Mouse (Mus musculus) kidney, embryonic 14.5 days (tissue): ENCODE measurements around the gene 2310033P09Rik. TPM values are rescaled to one million over a fixed set of nuclear protein-coding genes. Genes with fewer than 3 reads are reported as not detected.

Source experiments
- ATAC-seq: fragments of 200-750 bp; cut with Nextera tagmentation; 2 replicates; pipeline ENCODE4 v1.8.0; 2017; ENCODE audit warnings: moderate number of reproducible peaks, mild to moderate bottlenecking, moderate TSS enrichment, moderate library complexity; ENCODE audit not compliant: low FRiP score, low TSS enrichment
- H3K27ac ChIP-seq: fragments of 300-500 bp; sonication (generic); 2 replicates; pipeline ENCODE4 v1.5.1; 2014; ENCODE audit warnings: low read depth, mild to moderate bottlenecking, low read length, moderate library complexity, mixed read lengths
- H3K27me3 ChIP-seq: fragments of 300-500 bp; sonication (generic); 2 replicates; pipeline ENCODE4 v1.6.1; 2014; ENCODE audit warnings: mild to moderate bottlenecking, low read length; ENCODE audit not compliant: control insufficient read depth, insufficient read depth
- H3K36me3 ChIP-seq: fragments of 300-500 bp; sonication (generic); 2 replicates; pipeline ENCODE4 v1.6.1; 2014; ENCODE audit warnings: low read length, mixed read lengths; ENCODE audit not compliant: control insufficient read depth, insufficient read depth
- H3K4me1 ChIP-seq: fragments of 300-500 bp; sonication (generic); 2 replicates; pipeline ENCODE4 v1.6.1; 2014; ENCODE audit warnings: low read length, mixed read lengths; ENCODE audit not compliant: control insufficient read depth, insufficient read depth
- H3K4me2 ChIP-seq: fragments of 300-500 bp; sonication (generic); replicated peaks from 2 replicates; pipeline ENCODE4 v1.6.1; 2014; ENCODE audit warnings: low read depth, mild to moderate bottlenecking, low read length
- H3K4me3 ChIP-seq: fragments of 300-500 bp; sonication (generic); 2 replicates; pipeline ENCODE4 v1.5.1; 2014; ENCODE audit warnings: mild to moderate bottlenecking, low read length
- H3K9ac ChIP-seq: fragments of 300-500 bp; sonication (generic); 2 replicates; pipeline ENCODE4 v1.6.1; 2014; ENCODE audit warnings: low read depth, mild to moderate bottlenecking, low read length, moderate library complexity
- H3K9me3 ChIP-seq: fragments of 300-500 bp; sonication (generic); 2 replicates; pipeline ENCODE4 v1.6.1; 2016; ENCODE audit warnings: low read length; ENCODE audit not compliant: control insufficient read depth
- WGBS: fragments of 180-500 bp; shearing (Covaris S2); extraction: QIAGEN DNeasy Blood & Tissue Kit; methylation state at CpG from one replicate; pipeline ENCODE4 v1.1.7; 2014; 5-methylcytosine and 5-hydroxymethylcytosine counted together
- polyA plus RNA-seq: library from polyadenylated mRNA; unstranded; fragments of >200 nt; fragmentation: Nextera tagmentation; extraction: Ambion mirVana; gene quantifications from 2 replicates; pipeline ENCODE4 v1.2.1, GENCODE M21; 2014

2310033P09Rik gene
- polyA plus RNA-seq, 1 experiment from 2014 or later = 36.9 TPM

DNA sequence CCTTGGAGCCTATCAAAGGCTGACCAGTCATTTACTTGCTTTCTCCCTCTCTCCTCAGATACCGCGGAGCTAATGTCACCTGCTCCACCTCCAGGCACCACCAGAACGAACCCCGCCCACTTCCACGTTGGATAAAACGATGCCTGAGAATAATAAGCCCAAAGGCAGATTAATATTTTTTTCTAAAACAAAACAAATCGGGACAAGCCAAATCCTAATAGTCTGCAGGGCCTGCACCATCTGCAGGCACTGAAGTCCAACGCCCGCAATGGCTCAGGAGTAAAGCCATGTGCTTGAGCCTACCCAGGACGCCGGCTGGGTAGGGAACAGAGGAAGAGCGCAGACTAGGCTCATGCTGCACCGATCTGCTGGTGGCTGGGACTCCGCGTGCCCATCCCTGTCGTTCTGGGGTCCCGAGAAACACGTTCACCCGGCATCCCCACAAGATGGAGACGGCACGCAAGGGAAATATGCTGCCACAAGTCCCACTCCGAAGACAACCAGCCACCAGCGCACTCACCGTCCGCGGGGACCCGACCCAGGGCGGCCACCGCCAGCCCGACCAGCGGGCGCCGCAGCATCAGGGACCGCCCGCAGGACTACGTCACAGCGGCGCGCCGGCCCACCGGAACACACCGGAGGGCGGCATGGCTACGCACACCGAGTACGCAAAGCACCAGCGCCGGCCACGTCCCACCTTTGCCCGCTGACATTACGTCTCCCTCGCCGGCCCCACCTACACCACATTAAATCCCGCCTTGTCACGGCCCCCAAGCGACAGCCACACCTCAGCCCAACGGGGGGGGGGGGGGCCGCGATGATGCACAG, 16.7 kb upstream of the 2310033P09Rik start:
- WGBS = under 1% methylated on average over 54 of the region's 59 CpGs
- ATAC-seq = peak; percentile 96

GRCm38 (mm10) chr11:59192059-59192386, 16.1 kb upstream of the 2310033P09Rik start, which contains the start of gene Guk1:
Gene Guk1 (minus strand): TSS chr11:59192212.
- H3K27me3 ChIP-seq = no peaks in the 10 kb centered on the region
- no peaks in the 10 kb centered on the region for H3K9me3 ChIP-seq
- peak within 1 kb of the TSS; percentile 71 for H3K4me2 ChIP-seq
- 6% methylated on average over 16 of the region's 16 CpGs for WGBS
- peak within 1 kb of the TSS; percentile 68 for H3K4me3 ChIP-seq
- peaks cover 7% of the 10 kb centered on the region for H3K4me1 ChIP-seq
- H3K27ac ChIP-seq = peak within 1 kb of the TSS; percentile 91
- ATAC-seq = peak; percentile 17
- H3K9ac ChIP-seq = peak within 1 kb of the TSS; percentile 80
- H3K36me3 ChIP-seq = no peaks in the 10 kb centered on the region

More for the DNA sequence above, 16.7 kb upstream of the 2310033P09Rik start:
- Histone ChIP-seq H3K27me3 (no peaks in the 10 kb centered on the region), H3K36me3 (no peaks in the 10 kb centered on the region; the same call in 1 of the 2 replicates), H3K4me1 (peaks cover 7% of the 10 kb centered on the region), H3K9me3 (no peaks in the 10 kb centered on the region), H3K9ac (peak overlapping the region; percentile 80), H3K27ac (peak overlapping the region; percentile 91), H3K4me3 (peak overlapping the region; percentile 68), H3K4me2 (peak overlapping the region; percentile 71)

DNA sequence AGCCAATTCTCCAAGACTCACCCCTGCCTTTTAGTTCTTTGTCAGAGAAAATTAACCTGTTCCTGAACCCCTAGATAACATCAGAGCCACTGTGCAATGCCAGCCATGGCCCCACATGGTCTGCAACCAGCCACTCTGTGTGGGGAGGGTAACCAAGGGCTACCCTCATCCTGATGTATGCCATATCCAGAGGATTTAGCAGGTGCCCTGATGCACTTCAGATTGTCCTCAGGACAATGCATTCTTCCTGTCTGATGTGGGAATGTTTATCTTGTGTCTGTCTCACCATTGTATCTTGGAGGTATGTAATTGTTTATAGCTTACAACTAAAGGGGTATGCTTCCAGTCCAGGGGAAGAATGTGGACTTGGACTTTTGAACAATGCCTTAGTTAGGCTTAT, 11.9 kb upstream of the 2310033P09Rik start:
- Histone ChIP-seq H3K4me1 (0 out of 2 replicates have a peak, but pooled peaks cover 2% of the 10 kb centered on the region), H3K9me3 (no peaks in the 10 kb centered on the region), H3K27ac (no peak overlapping the region), H3K9ac (no peak overlapping the region), H3K4me2 (no peak overlapping the region), H3K36me3 (no peaks in the 10 kb centered on the region), H3K4me3 (no peak overlapping the region), H3K27me3 (no peaks in the 10 kb centered on the region)
- no peak for ATAC-seq

- Histone ChIP-seq H3K4me1 (0 out of 2 replicates have a peak, but pooled peaks cover 6% of the 10 kb centered on the region), H3K9me3 (no peaks in the 10 kb centered on the region), H3K27me3 (no peaks in the 10 kb centered on the region), H3K4me2 (peak overlapping the region; percentile 86), H3K36me3 (peaks cover 12% of the 10 kb centered on the region), H3K9ac (peak overlapping the region; percentile 65; the same call in 1 of the 2 replicates), H3K27ac (0 out of 2 replicates have a peak overlapping the region, but pooled peaks have one; percentile 60), H3K4me3 (peak overlapping the region; percentile 53)
- 0 out of 2 replicates have a peak, but pooled peaks have one; percentile 7 for ATAC-seq
- 31% methylated on average over 16 of the region's 16 CpGs for WGBS
These were observed 6.7 kb upstream of the 2310033P09Rik start for GRCm38 (mm10) chr11:59201216-59202002.

DNA sequence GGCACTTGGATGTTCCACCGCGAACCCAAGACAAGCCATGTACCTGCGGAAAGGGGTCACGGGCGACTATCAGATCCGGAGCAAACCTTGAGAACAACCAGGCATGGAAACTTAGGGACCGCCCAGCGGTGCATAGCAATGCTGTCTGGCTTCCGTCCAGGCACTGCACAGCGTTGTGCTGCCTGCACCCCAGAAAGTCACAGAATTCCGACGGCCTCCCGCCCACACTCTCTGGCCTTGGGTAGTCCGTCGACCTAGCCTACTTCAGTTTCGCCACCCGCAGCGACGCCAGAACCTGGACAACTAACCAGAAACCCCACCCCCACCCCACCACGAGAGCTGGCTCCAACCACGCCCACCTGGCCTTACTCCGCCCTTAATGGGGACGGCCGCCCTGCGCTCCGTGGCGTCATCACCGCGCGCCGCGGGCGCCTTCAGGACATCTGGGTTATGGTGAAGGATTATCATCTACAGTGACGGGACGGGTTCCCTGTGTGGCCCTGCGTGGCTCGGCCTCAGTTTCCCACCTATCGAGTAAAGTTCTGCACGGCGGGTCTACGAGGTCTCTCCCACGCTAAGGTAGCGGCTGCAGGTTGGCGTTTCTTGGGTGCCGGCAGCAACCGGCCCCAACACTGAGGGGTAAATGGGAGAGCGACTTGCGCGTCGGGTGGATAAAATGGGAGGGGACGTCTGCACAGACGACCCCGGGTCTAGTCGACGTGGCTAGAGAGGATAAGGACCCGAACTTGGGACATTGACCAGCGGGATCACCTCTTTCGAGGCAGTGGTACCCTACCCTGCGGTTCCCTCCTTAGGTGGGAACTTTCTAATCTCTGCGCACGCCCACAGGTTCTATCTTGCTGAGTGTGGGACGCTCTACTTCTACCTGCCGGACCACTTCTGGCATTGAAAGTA, 5.8 kb upstream of the 2310033P09Rik start, which contains the start of gene Mrpl55:
Gene Mrpl55, plus strand, starts transcription at position 406 of the 915 bp plus-strand sequence.
- H3K27me3 ChIP-seq = no peaks in the 10 kb centered on the region
- peak within 1 kb of the TSS; percentile 65 for H3K9ac ChIP-seq
- no peaks in the 10 kb centered on the region for H3K9me3 ChIP-seq
- H3K4me3 ChIP-seq = peak within 1 kb of the TSS; percentile 53
- WGBS = under 1% methylated on average over 63 of the region's 63 CpGs
- H3K4me2 ChIP-seq = peak within 1 kb of the TSS; percentile 86
- peaks cover 17% of the 10 kb centered on the region for H3K36me3 ChIP-seq
- peak within 1 kb of the TSS; percentile 60; the same call in 1 of the 2 replicates for H3K27ac ChIP-seq
- ATAC-seq = peak; percentile 95
- 0 out of 2 replicates have a peak, but pooled peaks cover 6% of the 10 kb centered on the region for H3K4me1 ChIP-seq

DNA sequence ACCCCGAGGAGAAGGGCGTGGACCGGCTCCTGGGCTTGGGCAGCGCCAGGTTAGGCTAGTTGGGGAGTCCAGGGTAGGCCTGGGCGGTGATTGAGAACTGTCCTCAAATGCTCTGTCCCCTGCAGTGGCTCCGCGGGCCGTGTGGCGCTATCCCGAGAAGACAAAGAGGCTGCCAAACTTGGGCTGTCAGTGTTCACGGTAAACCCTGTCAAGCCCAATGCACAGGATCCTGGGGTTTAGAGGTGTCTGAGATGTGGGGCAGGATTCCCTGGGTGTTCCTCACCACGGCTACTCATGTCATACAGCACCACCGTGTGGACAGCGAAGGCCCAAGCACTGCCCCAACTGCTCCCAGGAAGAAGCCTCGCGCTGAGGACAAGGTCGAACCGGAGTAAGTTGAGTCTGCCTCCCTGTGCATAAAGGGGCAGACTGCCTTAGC, 901 bp downstream of the 2310033P09Rik start:
- peak; percentile 69 for ATAC-seq
- Histone ChIP-seq H3K9me3 (no peaks in the 10 kb centered on the region), H3K27me3 (no peaks in the 10 kb centered on the region), H3K4me2 (peak overlapping the region; percentile 85), H3K4me3 (peak overlapping the region; percentile 87), H3K4me1 (peaks cover 9% of the 10 kb centered on the region), H3K9ac (peak overlapping the region; percentile 84), H3K36me3 (peaks cover 47% of the 10 kb centered on the region), H3K27ac (peak overlapping the region; percentile 95; the same call in 1 of the 2 replicates)
- 12% methylated on average over 18 of the region's 18 CpGs for WGBS

GRCm38 (mm10) chr11:59209580-59209979, 1.5 kb downstream of the 2310033P09Rik start:
- no peak for ATAC-seq
- no peak overlapping the region for H3K9ac ChIP-seq
- H3K4me2 ChIP-seq = peak overlapping the region; percentile 85
- peak overlapping the region; percentile 8; the same call in 1 of the 2 replicates for H3K27ac ChIP-seq
- H3K27me3 ChIP-seq = no peaks in the 10 kb centered on the region
- peaks cover 49% of the 10 kb centered on the region for H3K36me3 ChIP-seq
- H3K9me3 ChIP-seq = no peaks in the 10 kb centered on the region
- 78% methylated on average over 5 of the region's 5 CpGs for WGBS
- H3K4me3 ChIP-seq = peak overlapping the region; percentile 87; the same call in 1 of the 2 replicates
- peaks cover 9% of the 10 kb centered on the region for H3K4me1 ChIP-seq

DNA sequence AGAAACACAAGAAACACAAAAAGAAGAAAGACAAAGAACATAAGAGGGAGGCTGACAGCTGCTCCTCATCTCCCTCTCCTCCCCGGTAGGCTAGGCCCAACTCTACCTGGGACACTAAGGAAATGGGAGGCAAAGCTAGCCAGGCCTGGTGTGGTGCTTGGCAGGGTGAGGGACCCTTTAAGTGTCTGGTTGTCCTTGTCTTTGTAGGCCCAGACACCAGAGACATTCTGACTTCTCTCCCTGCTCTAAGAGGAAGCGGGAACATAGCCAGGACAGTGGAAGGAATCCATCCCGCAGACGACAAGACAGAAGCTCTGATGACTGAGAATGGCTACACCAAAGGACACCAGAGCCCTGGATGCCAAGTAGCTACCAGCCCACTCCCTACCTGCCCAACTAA, 1.9 kb downstream of the 2310033P09Rik start:
- Histone ChIP-seq H3K27ac (no peak overlapping the region), H3K4me3 (no peak overlapping the region), H3K9me3 (no peaks in the 10 kb centered on the region), H3K27me3 (no peaks in the 10 kb centered on the region), H3K36me3 (peaks cover 45% of the 10 kb centered on the region), H3K4me1 (peaks cover 9% of the 10 kb centered on the region), H3K9ac (no peak overlapping the region; the same call in 1 of the 2 replicates), H3K4me2 (no peak overlapping the region)
- ATAC-seq = no peak
- 90% methylated on average over 4 of the region's 4 CpGs for WGBS
